Mouse (Mus musculus) cerebellum, postnatal 25 days (tissue): ENCODE measurements around the gene Olfr1373.
A peak's percentile ranks its signal among the peaks of the same experiment; 100 is the strongest.
"Not testable (repeated sequence)": the region's sequence is repeated elsewhere in the genome, so short reads cannot be mapped to it uniquely, and the experiment has no call there.

Experiments
- DNase-seq, 2 experiments: peaks; one replicate each; pipeline ENCODE4 v3.0.0; 2021; ENCODE audit warnings: mixed read lengths in 2 of 2

The Olfr1373 gene

GRCm38 (mm10) chr11:52145428-52145827 is at the start of gene Olfr1373:
Gene Olfr1373, minus strand, starts transcription at chr11:52145528.
- not testable (repeated sequence) for DNase-seq

DNA sequence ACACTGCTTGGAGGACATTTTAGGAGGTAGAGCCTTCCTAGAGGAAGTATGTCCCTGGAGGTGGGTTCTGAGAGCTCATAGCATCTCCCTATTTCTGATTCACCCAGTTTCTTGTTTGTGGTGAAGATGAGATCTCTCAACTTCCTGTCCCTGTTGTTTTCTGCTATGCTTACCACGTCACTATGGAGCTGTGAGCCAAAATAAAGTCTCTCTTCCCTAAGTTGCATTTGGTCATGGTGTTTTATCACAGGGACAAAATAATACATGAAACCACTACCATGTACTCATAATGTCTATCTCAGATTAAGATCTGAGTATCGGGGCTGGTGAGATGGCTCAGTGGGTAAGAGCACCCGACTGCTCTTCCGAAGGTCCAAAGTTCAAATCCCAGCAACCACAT is 35.3 kb upstream of the Olfr1373 start:
- not testable (repeated sequence) for DNase-seq

- DNase-seq: peak in 1 of 2 experiments; percentile 26
Observed at GRCm38 (mm10) chr11:52179897-52180296, 34.6 kb upstream of the Olfr1373 start.

DNA sequence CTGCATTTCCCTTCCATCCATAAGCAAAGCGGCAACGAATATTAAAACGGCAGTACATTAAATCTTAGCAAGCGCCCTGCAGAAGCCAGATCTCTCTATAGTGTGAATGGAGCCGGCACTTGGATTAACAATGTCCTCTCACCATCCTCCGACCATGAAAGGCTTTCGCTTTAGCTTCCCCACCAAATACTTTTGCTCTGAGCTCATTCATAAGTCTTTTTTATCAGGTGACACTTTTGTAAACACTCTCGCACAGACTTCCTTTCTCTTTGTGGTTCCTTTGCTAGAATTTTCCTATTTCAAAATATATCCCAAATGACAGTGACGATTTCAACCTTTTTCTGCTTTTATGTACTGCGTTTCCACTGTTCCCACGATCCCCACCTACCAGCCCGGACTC is 23.1 kb upstream of the Olfr1373 start:
- no peak for DNase-seq

DNA sequence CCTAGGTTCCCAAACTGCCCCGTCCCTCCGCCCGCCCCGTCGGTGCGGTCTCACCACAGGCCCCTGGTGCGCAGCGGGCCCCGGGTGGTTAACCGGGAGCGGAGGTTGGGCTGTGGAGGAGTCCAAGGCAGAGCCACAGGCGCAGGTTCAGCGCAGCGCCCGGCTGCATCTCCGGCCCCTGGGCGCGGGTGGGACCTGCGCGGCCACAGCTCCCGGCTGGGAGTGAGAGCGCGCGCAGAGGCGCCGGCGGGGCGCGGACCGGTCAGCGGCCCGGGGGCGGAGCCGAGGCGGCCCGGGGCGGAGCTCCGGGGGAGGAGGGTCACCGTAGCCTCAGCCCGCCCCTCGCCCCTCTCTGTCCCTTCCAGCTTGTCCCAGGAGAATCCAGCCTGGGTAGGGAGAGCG is 22.6 kb upstream of the Olfr1373 start:
- DNase-seq: peak in 1 of 2 experiments; percentile 12

- DNase-seq: peak; percentile 25 to 55
Observed at GRCm38 (mm10) chr11:52167126-52167525, 21.8 kb upstream of the Olfr1373 start.

GRCm38 (mm10) chr11:52163926-52164325 is 18.6 kb upstream of the Olfr1373 start:
- DNase-seq: peak in 1 of 2 experiments; percentile 12

- peak in 1 of 2 experiments; percentile 55 for DNase-seq
Observed at GRCm38 (mm10) chr11:52143675-52144074, 1.7 kb downstream of the Olfr1373 start.

DNA sequence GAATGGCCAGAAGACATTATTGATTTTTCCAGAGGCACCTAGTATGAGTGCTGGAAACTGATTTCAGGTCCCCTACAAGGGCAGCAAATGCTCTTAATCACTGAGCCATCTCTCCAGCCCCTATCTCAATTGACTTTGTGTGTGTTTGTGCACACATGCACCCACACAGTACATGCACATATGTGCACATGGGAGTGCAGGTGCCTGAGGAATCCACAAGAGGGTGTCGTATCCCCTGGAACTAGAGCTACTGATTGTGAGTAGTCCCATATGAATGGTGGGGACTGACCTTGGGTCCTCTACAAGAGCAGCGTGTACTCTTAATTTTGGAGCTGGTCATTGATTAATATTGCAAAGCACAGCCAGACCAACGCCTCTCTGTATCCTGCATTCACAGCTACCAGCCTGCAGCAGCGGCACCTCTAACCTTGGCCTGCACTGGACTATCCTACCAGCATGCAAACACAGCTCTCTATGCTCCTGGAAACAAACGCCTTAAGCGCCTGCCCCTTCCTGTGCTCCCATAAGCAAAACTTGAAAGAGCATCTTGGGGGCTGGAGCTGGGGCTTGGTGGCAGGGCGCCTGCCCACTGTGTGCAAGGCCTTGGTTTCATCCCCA is 14.8 kb downstream of the Olfr1373 start:
- DNase-seq: no peak

- peak in 1 of 2 experiments; percentile 20 for DNase-seq
Observed at GRCm38 (mm10) chr11:52129621-52130450, 15.5 kb downstream of the Olfr1373 start.

DNA sequence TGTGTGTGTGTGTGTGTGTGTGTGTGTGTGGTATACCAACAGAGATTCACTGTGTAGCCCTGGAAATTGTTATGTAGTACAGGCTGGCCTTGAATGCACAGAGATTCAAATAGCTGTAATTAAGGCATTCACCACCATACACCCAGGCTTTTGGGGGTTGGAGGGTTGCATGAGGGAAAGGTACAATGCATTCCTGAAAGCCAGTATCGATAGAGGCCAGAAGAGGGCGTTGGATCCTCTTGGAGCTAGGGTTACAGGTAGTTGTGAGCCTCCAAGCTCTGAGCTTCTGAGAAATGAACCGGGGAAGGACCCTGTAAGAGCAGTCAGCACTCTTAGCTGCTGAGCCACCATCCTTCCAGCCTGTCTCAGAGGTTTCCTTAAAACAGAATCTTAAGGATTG is 16.2 kb downstream of the Olfr1373 start:
- peak in 1 of 2 experiments; percentile 28 for DNase-seq

DNA sequence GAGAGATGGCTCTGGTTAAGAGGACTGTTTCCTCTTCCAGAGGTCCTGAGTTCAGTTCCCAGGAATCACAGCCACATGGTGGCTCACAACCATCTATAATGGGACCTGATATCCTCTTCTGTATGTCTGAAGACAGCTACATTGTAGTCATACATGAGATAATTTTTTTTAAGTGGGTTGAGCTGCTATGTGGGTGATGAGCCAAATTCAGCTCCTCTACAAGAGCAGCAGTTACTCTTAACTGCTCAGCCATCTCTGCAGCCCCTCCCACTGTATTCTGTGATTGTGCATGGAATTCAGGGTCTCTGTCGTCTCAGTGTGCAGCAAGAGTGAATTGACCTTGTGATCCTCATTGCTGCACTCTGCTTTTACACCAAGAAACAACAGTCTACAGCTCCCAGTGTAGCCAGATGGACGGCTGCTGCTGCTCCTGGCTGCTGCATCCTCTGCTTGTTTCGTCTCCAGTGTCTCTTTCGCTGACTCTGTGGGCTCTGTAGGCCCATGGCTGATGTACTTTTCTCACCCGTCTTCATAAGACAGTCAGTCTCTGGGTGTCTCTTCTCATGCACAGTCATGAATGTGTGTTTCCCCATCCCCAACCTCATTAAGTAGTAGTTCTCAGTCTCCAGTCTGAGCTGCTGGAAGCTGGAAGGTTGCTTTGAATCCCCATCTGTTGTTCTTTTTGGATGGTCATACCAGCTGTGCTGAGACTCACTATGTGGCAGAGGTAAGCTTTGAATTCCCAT is 16.8 kb downstream of the Olfr1373 start:
- DNase-seq: no peak

DNA sequence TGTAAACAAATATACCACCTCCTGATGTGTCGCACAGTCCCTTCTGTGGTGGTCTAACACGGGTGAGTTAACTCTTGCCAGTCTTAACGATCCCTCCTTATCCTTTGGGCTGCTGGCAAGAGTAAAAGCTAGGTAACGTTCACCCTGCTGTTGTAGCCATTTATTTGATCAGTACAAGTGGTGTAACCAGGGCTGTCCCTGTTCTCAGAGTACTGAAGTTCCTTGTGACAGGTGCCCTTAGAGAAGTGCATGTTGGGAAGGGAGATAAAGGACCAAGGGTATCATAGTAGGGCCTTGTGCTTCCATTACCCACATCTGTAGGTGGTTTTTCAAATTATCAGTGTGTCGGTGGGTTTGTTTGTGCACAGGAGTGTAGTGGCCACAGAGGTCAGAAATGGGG is 17.6 kb downstream of the Olfr1373 start:
- no peak for DNase-seq

GRCm38 (mm10) chr11:52127169-52127568 is 18.2 kb downstream of the Olfr1373 start:
- DNase-seq: no peak

DNA sequence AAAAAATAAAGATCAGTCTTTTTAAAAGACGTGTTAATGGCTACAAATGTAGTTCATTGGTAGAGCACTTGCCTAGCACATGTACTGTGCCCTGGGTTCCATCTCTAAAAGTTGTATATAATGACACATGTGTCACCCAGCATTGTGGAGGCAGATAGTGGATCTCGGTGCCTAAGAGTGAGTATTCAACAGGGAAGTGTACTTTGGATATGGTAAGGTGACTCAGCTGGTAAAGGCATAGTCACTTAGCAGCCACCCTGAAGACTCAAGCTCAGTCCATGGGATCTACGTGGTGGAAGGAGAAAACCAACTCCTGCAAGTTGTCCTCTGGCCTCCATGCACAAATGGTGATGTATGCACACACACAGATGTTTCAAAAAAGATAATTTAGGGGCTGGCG is 20.9 kb downstream of the Olfr1373 start:
- DNase-seq: no peak

GRCm38 (mm10) chr11:52122045-52122444 is 23.3 kb downstream of the Olfr1373 start:
- no peak for DNase-seq

DNA sequence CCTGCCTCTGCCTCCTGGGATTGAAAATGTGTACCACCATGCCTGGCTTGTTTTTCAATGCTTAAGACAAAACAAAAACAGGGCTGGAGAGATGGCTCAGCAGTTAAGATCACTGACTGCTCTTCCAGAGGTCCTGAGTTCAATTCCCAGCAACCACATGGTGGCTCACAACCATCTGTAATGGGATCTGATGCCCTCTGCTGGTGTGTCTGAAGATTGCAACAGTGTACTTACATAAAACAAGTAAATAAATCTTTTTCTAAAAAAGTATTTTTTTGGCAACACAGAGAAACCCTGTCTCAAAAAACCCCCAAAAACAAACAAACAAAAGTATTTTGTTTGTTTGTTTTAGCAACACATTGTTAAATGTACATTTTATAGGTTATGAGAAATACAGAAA is 24.9 kb downstream of the Olfr1373 start:
- not testable (repeated sequence) for DNase-seq

- DNase-seq: no peak
Observed at GRCm38 (mm10) chr11:52117156-52117555, 28.2 kb downstream of the Olfr1373 start.

DNA sequence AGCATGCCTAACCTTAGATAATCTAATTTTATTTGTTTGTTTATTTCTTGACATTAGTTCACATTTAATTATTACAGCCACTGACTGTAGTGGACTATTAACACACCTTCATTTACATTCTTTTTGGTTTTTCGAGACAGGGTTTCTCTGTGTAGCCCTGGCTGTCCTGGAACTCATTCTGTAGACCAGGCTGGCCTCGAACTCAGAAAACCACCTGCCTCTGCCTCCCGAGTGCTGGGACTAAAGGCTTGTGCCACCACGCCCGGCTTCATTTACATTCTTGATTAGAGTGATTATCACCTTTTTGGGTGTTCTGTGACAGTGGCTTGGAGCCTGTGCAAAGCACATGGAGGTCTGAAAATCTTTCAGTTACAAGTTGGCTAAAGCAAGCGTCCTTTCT is 29.2 kb downstream of the Olfr1373 start:
- DNase-seq: not testable (repeated sequence)

DNA sequence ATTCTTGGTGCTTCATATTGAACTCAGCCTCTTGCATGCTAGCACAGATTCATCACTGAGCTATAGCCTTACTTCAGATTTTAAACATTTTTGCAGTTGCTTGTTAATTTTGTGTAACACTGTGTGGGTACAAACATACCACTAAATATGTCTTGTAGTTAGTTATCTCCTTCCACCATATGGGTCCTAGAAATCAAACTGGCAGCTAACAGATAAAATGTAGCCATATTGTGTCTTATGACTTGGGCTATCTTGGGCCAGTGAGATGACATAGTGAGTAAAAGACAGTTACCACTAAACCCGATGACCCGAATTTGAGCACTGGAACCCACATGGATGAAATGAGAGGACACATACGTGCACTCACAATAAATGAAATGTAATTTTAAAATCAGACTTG is 29.8 kb downstream of the Olfr1373 start:
- no peak for DNase-seq

DNA sequence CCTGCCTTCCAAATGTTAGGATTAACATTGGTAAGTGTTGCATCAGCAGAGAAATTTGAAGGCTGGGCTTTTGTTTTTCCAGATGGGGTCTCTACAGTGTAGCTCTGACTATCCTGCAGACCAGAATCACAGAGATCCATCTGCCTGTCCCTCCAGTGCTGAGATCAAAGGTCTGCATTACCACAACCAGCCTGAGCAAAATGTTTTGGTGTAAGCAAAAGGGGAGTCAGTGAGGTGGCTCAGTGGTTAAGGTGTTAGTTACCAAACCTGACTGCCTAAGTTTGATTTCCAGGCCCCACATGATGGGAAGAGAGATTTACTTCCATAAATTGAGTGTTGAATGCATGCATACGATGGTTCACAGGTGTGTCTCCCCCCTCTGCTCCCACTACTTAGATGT is 35.9 kb downstream of the Olfr1373 start:
- no peak for DNase-seq

DNA sequence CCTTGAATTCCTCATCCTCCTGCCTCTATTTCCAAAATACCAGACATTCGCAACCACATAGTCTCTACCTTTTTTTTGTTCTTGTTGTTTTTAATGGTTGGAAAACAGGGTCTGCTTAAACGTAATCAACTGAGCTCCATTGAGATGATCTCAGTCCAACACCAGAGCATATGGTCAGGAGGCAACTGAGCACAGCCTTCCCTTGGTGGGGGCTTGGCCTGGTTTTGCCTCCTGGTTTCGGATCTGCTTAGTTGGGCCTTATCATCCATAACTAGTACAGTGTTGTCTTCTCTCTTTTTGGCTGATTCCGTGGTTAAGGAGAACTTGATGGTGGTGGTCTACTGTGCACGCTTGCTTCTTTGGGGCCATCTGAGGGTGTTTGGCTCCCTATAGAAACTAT is 36.5 kb downstream of the Olfr1373 start:
- peak; percentile 47 to 63 for DNase-seq

- DNase-seq: no peak
Observed at GRCm38 (mm10) chr11:52106438-52106837, 38.9 kb downstream of the Olfr1373 start.
